Mouse (Mus musculus) heart, embryonic 10.5 days (tissue): ENCODE data around the gene Erich2. TPM values are rescaled to one million over a fixed set of nuclear protein-coding genes. Genes with fewer than 3 reads are reported as not detected.

Experiments
- polyA plus RNA-seq: library from polyadenylated mRNA; unstranded; fragments of >200 nt; fragmentation: Nextera tagmentation; extraction: Ambion mirVana; gene quantifications from 2 replicates; pipeline ENCODE4 v1.2.1, GENCODE M21; 2016

The Erich2 gene
- polyA plus RNA-seq, 1 experiment from 2014 or later: 0.57 TPM

Other genes starting within 250 kb of the Erich2 start
- 0.64 and 1.3 TPM in 2 replicates for gene Sp5, start 33.9 kb upstream of the Erich2 start, polyA plus RNA-seq
- 0.15 TPM in 1 of 2 replicates, not detected in the other for gene Gad1, start 44.3 kb downstream of the Erich2 start, polyA plus RNA-seq
- gene Gorasp2, start 152.8 kb downstream of the Erich2 start, polyA plus RNA-seq: 198 and 205 TPM in 2 replicates
- 3.8 and 4.6 TPM in 2 replicates for gene Gm26558, start 153.3 kb downstream of the Erich2 start, polyA plus RNA-seq